Mouse (Mus musculus) midbrain, postnatal 0 days (tissue): ENCODE results near the gene Olfr819. TPM values are rescaled to one million over a fixed set of nuclear protein-coding genes. Genes with fewer than 3 reads are reported as not detected.

ENCODE experiments used
- ATAC-seq: fragments of 200-750 bp; cut with Nextera tagmentation; 2 replicates; pipeline ENCODE4 v1.8.0; 2017; ENCODE audit warnings: moderate number of reproducible peaks, mild to moderate bottlenecking, moderate TSS enrichment, moderate library complexity; ENCODE audit not compliant: low FRiP score
- DNase-seq: peaks from one replicate; pipeline ENCODE4 v3.0.0-alpha.2; 2015; ENCODE audit warnings: low spot score
- H3K27ac ChIP-seq: fragments of 300-500 bp; sonication (generic); 2 replicates; pipeline ENCODE4 v1.5.1; 2014; ENCODE audit warnings: low read depth, mild to moderate bottlenecking, low read length, mixed read lengths
- H3K27me3 ChIP-seq: fragments of 300-500 bp; sonication (generic); 2 replicates; pipeline ENCODE4 v1.6.1; 2014; ENCODE audit warnings: low read length, control low read depth, mixed read lengths; ENCODE audit not compliant: insufficient read depth
- H3K36me3 ChIP-seq: fragments of 300-500 bp; sonication (generic); 2 replicates; pipeline ENCODE4 v1.6.1; 2014; ENCODE audit warnings: low read length, control low read depth, mixed read lengths; ENCODE audit not compliant: insufficient read depth
- H3K4me1 ChIP-seq: fragments of 300-500 bp; sonication (generic); 2 replicates; pipeline ENCODE4 v1.6.1; 2014; ENCODE audit warnings: mild to moderate bottlenecking, control low read depth, antibody characterized with exemption, low read length, mixed read lengths; ENCODE audit not compliant: insufficient read depth
- H3K4me2 ChIP-seq: fragments of 300-500 bp; sonication (generic); 2 replicates; pipeline ENCODE4 v1.6.1; 2014; ENCODE audit warnings: low read depth, mild to moderate bottlenecking, low read length, mixed read lengths; ENCODE audit not compliant: poor library complexity, severe bottlenecking
- H3K4me3 ChIP-seq: fragments of 300-500 bp; sonication (generic); 2 replicates; pipeline ENCODE4 v1.5.1; 2014; ENCODE audit warnings: low read depth, mild to moderate bottlenecking, low read length, moderate library complexity
- H3K9ac ChIP-seq: fragments of 300-500 bp; sonication (generic); replicated peaks from 2 replicates; pipeline ENCODE4 v1.6.1; 2014; ENCODE audit warnings: mild to moderate bottlenecking, low read length, moderate library complexity, mixed read lengths; ENCODE audit not compliant: poor library complexity, severe bottlenecking
- H3K9me3 ChIP-seq: fragments of 300-500 bp; sonication (generic); 2 replicates; pipeline ENCODE4 v1.6.1; 2016; ENCODE audit warnings: low read length, control low read depth
- CTCF ChIP-seq: IDR thresholded peaks from 2 replicates; pipeline ENCODE4 v1.5.1; 2016; ENCODE audit warnings: antibody characterized with exemption, mild to moderate bottlenecking
- WGBS: fragments of 180-500 bp; shearing (Covaris S2); extraction: QIAGEN DNeasy Blood & Tissue Kit; methylation state at CpG from one replicate; pipeline ENCODE4 v1.1.7; 2014; 5-methylcytosine and 5-hydroxymethylcytosine counted together
- polyA plus RNA-seq: library from polyadenylated mRNA; unstranded; fragments of >200 nt; fragmentation: Nextera tagmentation; extraction: Ambion mirVana; gene quantifications from 2 replicates; pipeline ENCODE4 v1.2.1, GENCODE M21; 2015
- total RNA-seq: library from RNA; depleted of rRNA; stranded (reverse); fragments of >200 nt; gene quantifications from 2 replicates; pipeline ENCODE4 v1.2.3, GENCODE M21; 2014; rRNA removed

Gene Olfr819
- total and polyA plus RNA-seq, 2 experiments from 2014 or later: not detected

DNA sequence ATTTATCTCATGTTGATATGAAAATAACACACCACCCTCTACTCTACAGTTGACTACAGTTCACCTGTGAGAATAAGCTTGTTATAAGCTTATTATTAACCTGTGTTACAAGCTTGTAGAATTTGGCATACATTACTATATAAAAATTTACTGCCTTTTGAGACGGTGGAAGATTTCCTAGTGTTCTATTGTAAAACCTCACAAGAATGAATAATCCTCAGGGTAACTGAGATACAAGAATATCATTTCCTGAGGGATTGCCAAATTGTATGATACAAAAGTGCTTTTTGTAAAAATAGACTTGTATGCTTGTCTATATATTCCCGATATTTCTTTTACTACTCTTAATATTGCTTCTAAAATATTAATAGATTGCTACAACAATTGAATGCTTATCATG is 18.1 kb downstream of the Olfr819 start, which contains the start of gene Olfr818:
Gene Olfr818, minus strand, starts transcription at position 101 of the 400 bp plus-strand sequence.
- no peak within 1 kb of the TSS for H3K4me3 ChIP-seq
- ATAC-seq: no peak
- no peaks in the 10 kb centered on the region for H3K27me3 ChIP-seq
- H3K27ac ChIP-seq: no peak within 1 kb of the TSS
- DNase-seq: no peak
- H3K36me3 ChIP-seq: no peaks in the 10 kb centered on the region
- 79% methylated on average over 2 of the region's 2 CpGs for WGBS
- no peak within 1 kb of the TSS for H3K9ac ChIP-seq
- no peaks in the 10 kb centered on the region for H3K4me1 ChIP-seq
- H3K4me2 ChIP-seq: no peak within 1 kb of the TSS
- no peak for TF ChIP-seq CTCF
- no peaks in the 10 kb centered on the region for H3K9me3 ChIP-seq

GRCm38 (mm10) chr10:129915497-129915896 is 51.6 kb downstream of the Olfr819 start, which contains the start of gene Olfr816:
Gene Olfr816 (minus strand): TSS chr10:129915597.
- DNase-seq: no peak
- no peak for ATAC-seq
- WGBS: 61% methylated on average over 1 of the region's 1 CpGs

More at GRCm38 (mm10) chr10:129915497-129915896, 51.6 kb downstream of the Olfr819 start, which contains the start of gene Olfr816:
- Histone ChIP-seq H3K36me3 (no peaks in the 10 kb centered on the region), H3K27ac (no peak within 1 kb of the TSS), H3K9me3 (no peaks in the 10 kb centered on the region), H3K27me3 (no peaks in the 10 kb centered on the region), H3K4me1 (no peaks in the 10 kb centered on the region), H3K4me2 (no peak within 1 kb of the TSS), H3K4me3 (no peak within 1 kb of the TSS), H3K9ac (no peak within 1 kb of the TSS)
- no peak for TF ChIP-seq CTCF

Other genes with a start within 250 kb of the Olfr819 start
- not detected in 2 replicates for gene Olfr805, start 237.9 kb downstream of the Olfr819 start, total RNA-seq
- gene Olfr805, start 237.9 kb downstream of the Olfr819 start, polyA plus RNA-seq: not detected in 2 replicates
- gene Olfr806, start 225.3 kb downstream of the Olfr819 start, total RNA-seq: not detected in 2 replicates
- gene Olfr806, start 225.3 kb downstream of the Olfr819 start, polyA plus RNA-seq: not detected in 2 replicates
- gene Olfr807, start 209.5 kb downstream of the Olfr819 start, total RNA-seq: not detected in 2 replicates
- gene Olfr807, start 209.5 kb downstream of the Olfr819 start, polyA plus RNA-seq: not detected in 2 replicates
- gene Olfr808, start 201.8 kb downstream of the Olfr819 start, total RNA-seq: not detected in 2 replicates
- not detected in 2 replicates for gene Olfr808, start 201.8 kb downstream of the Olfr819 start, polyA plus RNA-seq
- gene Olfr809, start 192.6 kb downstream of the Olfr819 start, total RNA-seq: not detected in 2 replicates
- gene Olfr809, start 192.6 kb downstream of the Olfr819 start, polyA plus RNA-seq: not detected in 2 replicates
- not detected in 2 replicates for gene Olfr810, start 172.3 kb downstream of the Olfr819 start, total RNA-seq
- not detected in 2 replicates for gene Olfr810, start 172.3 kb downstream of the Olfr819 start, polyA plus RNA-seq
- not detected in 2 replicates for gene Olfr811, start 162.9 kb downstream of the Olfr819 start, total RNA-seq
- not detected in 2 replicates for gene Olfr811, start 162.9 kb downstream of the Olfr819 start, polyA plus RNA-seq
- gene Olfr812, start 121.2 kb downstream of the Olfr819 start, total RNA-seq: not detected in 2 replicates
- not detected in 2 replicates for gene Olfr812, start 121.2 kb downstream of the Olfr819 start, polyA plus RNA-seq
- gene Olfr813, start 111.9 kb downstream of the Olfr819 start, total RNA-seq: not detected in 2 replicates
- gene Olfr813, start 111.9 kb downstream of the Olfr819 start, polyA plus RNA-seq: not detected in 2 replicates
- not detected in 2 replicates for gene Olfr814, start 87.4 kb downstream of the Olfr819 start, total RNA-seq
- not detected in 2 replicates for gene Olfr814, start 87.4 kb downstream of the Olfr819 start, polyA plus RNA-seq
- not detected in 2 replicates for gene Olfr815, start 61.4 kb downstream of the Olfr819 start, total RNA-seq
- gene Olfr815, start 61.4 kb downstream of the Olfr819 start, polyA plus RNA-seq: not detected in 2 replicates
- not detected in 2 replicates for gene Olfr816, start 51.7 kb downstream of the Olfr819 start, total RNA-seq
- not detected in 2 replicates for gene Olfr816, start 51.7 kb downstream of the Olfr819 start, polyA plus RNA-seq
- not detected in 2 replicates for gene Olfr818, start 18.2 kb downstream of the Olfr819 start, total RNA-seq
- not detected in 2 replicates for gene Olfr818, start 18.2 kb downstream of the Olfr819 start, polyA plus RNA-seq
- not detected in 2 replicates for gene Olfr247, start 8.9 kb upstream of the Olfr819 start, total RNA-seq
- not detected in 2 replicates for gene Olfr247, start 8.9 kb upstream of the Olfr819 start, polyA plus RNA-seq
- not detected in 2 replicates for gene Gm10310, start 17.8 kb upstream of the Olfr819 start, total RNA-seq
- not detected in 2 replicates for gene Gm10310, start 17.8 kb upstream of the Olfr819 start, polyA plus RNA-seq
- gene Olfr820, start 45.4 kb upstream of the Olfr819 start, total RNA-seq: not detected in 2 replicates
- gene Olfr820, start 45.4 kb upstream of the Olfr819 start, polyA plus RNA-seq: not detected in 2 replicates
- not detected in 2 replicates for gene Olfr821, start 63.1 kb upstream of the Olfr819 start, total RNA-seq
- not detected in 2 replicates for gene Olfr821, start 63.1 kb upstream of the Olfr819 start, polyA plus RNA-seq
- not detected in 2 replicates for gene Olfr822, start 103.9 kb upstream of the Olfr819 start, total RNA-seq
- gene Olfr822, start 103.9 kb upstream of the Olfr819 start, polyA plus RNA-seq: not detected in 2 replicates
- gene Olfr823, start 148.1 kb upstream of the Olfr819 start, total RNA-seq: not detected in 2 replicates
- not detected in 2 replicates for gene Olfr823, start 148.1 kb upstream of the Olfr819 start, polyA plus RNA-seq
- not detected in 2 replicates for gene Olfr824, start 162.7 kb upstream of the Olfr819 start, total RNA-seq
- gene Olfr824, start 162.7 kb upstream of the Olfr819 start, polyA plus RNA-seq: not detected in 2 replicates
- gene Olfr825, start 199.5 kb upstream of the Olfr819 start, total RNA-seq: not detected in 2 replicates
- gene Olfr825, start 199.5 kb upstream of the Olfr819 start, polyA plus RNA-seq: not detected in 2 replicates
- not detected in 2 replicates for gene Olfr826, start 216.9 kb upstream of the Olfr819 start, total RNA-seq
- gene Olfr826, start 216.9 kb upstream of the Olfr819 start, polyA plus RNA-seq: not detected in 2 replicates
- gene Olfr827, start 247.1 kb upstream of the Olfr819 start, total RNA-seq: not detected in 2 replicates
- gene Olfr827, start 247.1 kb upstream of the Olfr819 start, polyA plus RNA-seq: not detected in 2 replicates